Mouse (Mus musculus): Measurements from ENCODE around the gene Cand1. TPM values are rescaled to one million over a fixed set of nuclear protein-coding genes. Genes with fewer than 3 reads are reported as not detected.
A peak's percentile ranks its signal among the peaks of the same experiment; 100 is the strongest.

Gene Cand1
- total and polyA plus RNA-seq, 3 experiments = 59.4 to 187 (median 161) TPM

DNA sequence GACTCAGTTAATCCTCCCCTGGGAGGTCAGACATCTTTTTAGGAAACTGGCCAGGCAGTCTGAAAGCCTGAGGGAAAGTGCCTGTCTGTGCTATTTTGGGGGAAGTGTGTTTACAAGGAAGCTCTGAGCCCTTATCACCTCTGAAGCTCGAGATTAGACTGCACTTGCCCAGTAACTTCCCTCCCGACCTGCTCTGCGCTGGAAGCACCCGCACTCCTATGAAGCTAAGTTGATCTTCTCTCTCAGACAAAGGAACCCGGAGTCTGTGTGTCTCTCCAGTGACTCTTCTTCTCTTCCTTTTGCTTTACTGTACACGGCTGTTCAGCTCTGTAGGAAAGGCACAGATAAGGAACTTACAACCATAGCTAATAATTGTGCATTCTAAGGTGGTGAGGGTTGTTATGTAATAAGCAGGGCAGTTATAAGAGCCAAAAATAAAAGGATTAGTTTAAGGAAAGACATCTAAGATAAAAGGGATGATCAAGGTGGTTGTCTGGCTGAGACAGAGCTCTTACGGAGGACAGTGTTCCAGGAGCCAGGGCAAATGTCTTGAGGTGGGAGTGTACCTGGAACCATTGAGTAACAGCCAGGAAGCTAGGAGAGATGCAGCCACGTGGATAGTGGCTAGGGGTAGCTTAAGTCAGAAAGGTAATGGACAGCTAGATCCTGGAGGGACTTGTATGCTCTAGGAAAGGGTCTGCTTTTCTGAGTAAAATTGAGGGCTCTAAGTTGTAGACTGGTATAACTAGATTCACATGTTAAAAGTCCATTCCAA is 47.1 kb downstream of the Cand1 start (continued):
- TF ChIP-seq JUND (IDR thresholded peaks at IDR 0.05; ENCODE audit: low read depth, low read length) (no peak), ZMIZ1 (IDR thresholded peaks at IDR 0.05; ENCODE audit: low read depth, low read length) (no peak; the same call in 1 of the 2 replicates), GATA1 (IDR thresholded peaks at IDR 0.05; ENCODE audit: low read depth, low read length) (peak; percentile 97), E2F4 (IDR thresholded peaks at IDR 0.05; ENCODE audit: borderline replicate concordance, low read depth, low read length) (no peak), MYB (IDR thresholded peaks at IDR 0.05; ENCODE audit: low read depth, low read length) (no peak), BHLHE40 (IDR thresholded peaks at IDR 0.05; ENCODE audit: borderline replicate concordance, low read depth, low read length) (peak; percentile 28; the same call in 1 of the 2 replicates), MAFK (IDR thresholded peaks at IDR 0.05; ENCODE audit: borderline replicate concordance, low read depth, low read length) (peak; percentile 34; the same call in 1 of the 2 replicates), USF2 (IDR thresholded peaks at IDR 0.05; ENCODE audit: borderline replicate concordance in 1 of 2, insufficient read depth in 1 of 2, low read depth in 1 of 2, low read length in 2 of 2) (no peak), POLR2AphosphoS2 (IDR thresholded peaks at IDR 0.05; ENCODE audit: low read length) (no peak), MAZ (IDR thresholded peaks at IDR 0.05; ENCODE audit: low read depth, low read length) (no peak), CHD2 (IDR thresholded peaks at IDR 0.05; ENCODE audit: low read length) (no peak), NELFE (IDR thresholded peaks at IDR 0.05; ENCODE audit: low read depth, low read length) (no peak; the same call in 1 of the 2 replicates)

DNA sequence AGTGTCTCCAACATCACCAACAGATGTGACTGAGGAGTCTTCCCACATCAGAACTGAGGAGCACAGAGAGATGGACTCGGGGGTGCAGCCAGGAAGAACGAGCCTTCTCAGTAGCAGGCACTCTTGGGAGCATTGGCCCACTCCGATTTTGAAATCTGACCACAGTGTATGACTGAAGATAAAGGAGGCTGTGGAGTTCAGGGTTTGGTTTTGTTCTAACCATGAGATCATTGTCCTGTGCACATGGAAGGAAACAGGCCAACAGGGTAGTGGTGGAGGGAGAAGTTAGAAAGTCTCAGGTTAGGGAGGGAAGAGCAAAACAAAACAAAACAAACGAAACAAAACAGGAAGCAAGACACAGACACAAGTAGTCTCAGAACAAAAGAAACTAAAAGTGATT is 52.1 kb downstream of the Cand1 start:
- H3K36me3 ChIP-seq (ENCODE audit: control insufficient read depth in 1 of 2, insufficient read depth in 2 of 2, low read length in 2 of 2) = peaks cover 0 to 4% of the 10 kb centered on the region in 2 experiments; a peak in 2 of 4 replicates
- H3K79me2 ChIP-seq (ENCODE audit: control insufficient read depth, insufficient read depth, low read length, poor library complexity) = no peaks in the 10 kb centered on the region
- DNase-seq (ENCODE audit: low read depth, low spot score) = no peak
- no peak overlapping the region for H3K9ac ChIP-seq (ENCODE audit: control insufficient read depth, low read depth, low read length, poor library complexity, severe bottlenecking)
- TF ChIP-seq MXI1 (IDR thresholded peaks at IDR 0.05; ENCODE audit: low read depth, low read length) (no peak), BHLHE40 (IDR thresholded peaks at IDR 0.05; ENCODE audit: borderline replicate concordance, low read depth, low read length) (no peak), JUND (IDR thresholded peaks at IDR 0.05; ENCODE audit: low read depth, low read length) (no peak), GATA1 (IDR thresholded peaks at IDR 0.05; ENCODE audit: low read depth, low read length) (no peak), SIN3A (IDR thresholded peaks at IDR 0.05; ENCODE audit: low read length) (no peak), MAZ (IDR thresholded peaks at IDR 0.05; ENCODE audit: low read depth, low read length) (no peak), CHD2 (IDR thresholded peaks at IDR 0.05; ENCODE audit: low read length) (no peak), MYB (IDR thresholded peaks at IDR 0.05; ENCODE audit: low read depth, low read length) (no peak), CTCF (IDR thresholded peaks at IDR 0.05 in 2 of 3, conservative IDR thresholded peaks at IDR 0.05 in 1 of 3; ENCODE audit: control insufficient read depth in 1 of 3, insufficient read depth in 1 of 3, low read depth in 2 of 3, low read length in 3 of 3, poor library complexity in 1 of 3, severe bottlenecking in 1 of 3) (no peak), MEF2A (IDR thresholded peaks at IDR 0.05; ENCODE audit: extremely low read depth, insufficient replicate concordance, low read depth, low read length, poor library complexity, severe bottlenecking) (no peak), GABPA (IDR thresholded peaks at IDR 0.05; ENCODE audit: low read depth, low read length) (no peak), ETS1 (IDR thresholded peaks at IDR 0.05; ENCODE audit: low read depth, low read length) (no peak), ZMIZ1 (IDR thresholded peaks at IDR 0.05; ENCODE audit: low read depth, low read length) (no peak), NELFE (IDR thresholded peaks at IDR 0.05; ENCODE audit: low read depth, low read length) (no peak), POLR2A (IDR thresholded peaks at IDR 0.05; ENCODE audit: control insufficient read depth in 1 of 2, insufficient read depth in 1 of 2, low read depth in 1 of 2, low read length in 2 of 2, poor library complexity in 1 of 2) (no peak), MAX (IDR thresholded peaks at IDR 0.05; ENCODE audit: low read length) (no peak), KAT2A (conservative IDR thresholded peaks at IDR 0.05; ENCODE audit: low read depth, low read length) (no peak), HCFC1 (IDR thresholded peaks at IDR 0.05; ENCODE audit: low read depth, low read length) (no peak)
- H3K27ac ChIP-seq (ENCODE audit: control insufficient read depth, low read depth, low read length) = no peak overlapping the region
- H3K27me3 ChIP-seq (ENCODE audit: control insufficient read depth in 1 of 2, insufficient read depth in 2 of 2, low read length in 2 of 2) = no peaks in the 10 kb centered on the region
- H3K4me3 ChIP-seq (ENCODE audit: control insufficient read depth in 1 of 2, insufficient read depth in 1 of 2, low read depth in 2 of 2, low read length in 2 of 2) = no peak overlapping the region
- H3K4me1 ChIP-seq (ENCODE audit: control insufficient read depth in 1 of 2, insufficient read depth in 2 of 2, low read length in 2 of 2) = peaks cover under 1 to 2% of the 10 kb centered on the region in 2 experiments; a peak in 2 of 4 replicates
- H3K9me3 ChIP-seq (replicated peaks; ENCODE audit: insufficient read depth, low read length) = no peaks in the 10 kb centered on the region
